Mouse (Mus musculus) cerebellum, adult 9-10 months (tissue): Measurements from ENCODE around the gene Eif6.
"Not testable (repeated sequence)": the region's sequence is repeated elsewhere in the genome, so short reads cannot be mapped to it uniquely, and the experiment has no call there.

Experiments used
- DNase-seq: peaks from one replicate; pipeline ENCODE4 v3.0.0; 2022

Eif6 gene

GRCm38 (mm10) chr2:155826630-155827424 is at the start of gene Eif6:
TSS of gene Eif6 (minus strand) at chr2:155826925.
- DNase-seq: peak; percentile 88

DNA sequence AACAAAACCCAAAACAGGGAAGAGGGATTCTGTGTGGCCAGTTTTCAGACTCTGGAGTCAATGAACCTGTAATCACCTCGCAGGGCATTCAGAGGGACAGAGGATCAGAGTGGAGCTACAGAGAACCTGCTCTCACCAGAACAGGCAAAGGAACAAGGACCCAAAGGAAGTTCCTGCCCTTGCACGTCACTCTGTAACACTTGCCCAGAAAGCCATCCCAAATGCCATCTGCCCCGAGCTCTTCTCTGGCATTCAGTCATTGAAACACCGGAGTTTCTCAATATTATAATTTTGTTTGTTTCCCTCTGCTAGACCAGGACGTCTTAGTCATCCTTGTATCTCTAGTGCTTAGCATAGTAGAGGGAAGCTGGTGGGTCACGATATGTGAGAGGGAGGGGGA is 46.9 kb upstream of the Eif6 start:
- DNase-seq: peak; percentile 39

GRCm38 (mm10) chr2:155872930-155873507 is 46.3 kb upstream of the Eif6 start:
- DNase-seq: peak; percentile 16

DNA sequence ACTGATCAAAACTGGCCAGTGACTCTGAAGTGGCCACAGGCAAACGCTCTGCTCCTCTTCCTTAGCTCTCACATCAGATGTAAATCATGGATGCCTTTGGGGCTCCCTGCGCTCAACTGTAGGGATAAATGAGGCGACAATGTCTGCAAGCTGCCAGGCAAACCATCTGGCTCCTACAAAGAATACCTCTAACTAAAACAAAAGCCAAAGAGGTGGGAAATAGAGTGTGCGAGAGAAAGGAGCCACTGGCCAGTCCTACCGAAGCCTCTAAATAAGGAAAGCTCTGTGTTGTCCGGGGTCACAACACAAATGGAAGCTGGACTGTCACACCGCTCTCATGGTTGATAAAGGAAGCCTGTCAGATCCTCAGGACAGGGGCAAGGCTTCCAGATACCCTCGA is 45.8 kb upstream of the Eif6 start:
- peak; percentile 56 for DNase-seq

- DNase-seq: no peak
Observed at GRCm38 (mm10) chr2:155869772-155870171, 43.0 kb upstream of the Eif6 start.

DNA sequence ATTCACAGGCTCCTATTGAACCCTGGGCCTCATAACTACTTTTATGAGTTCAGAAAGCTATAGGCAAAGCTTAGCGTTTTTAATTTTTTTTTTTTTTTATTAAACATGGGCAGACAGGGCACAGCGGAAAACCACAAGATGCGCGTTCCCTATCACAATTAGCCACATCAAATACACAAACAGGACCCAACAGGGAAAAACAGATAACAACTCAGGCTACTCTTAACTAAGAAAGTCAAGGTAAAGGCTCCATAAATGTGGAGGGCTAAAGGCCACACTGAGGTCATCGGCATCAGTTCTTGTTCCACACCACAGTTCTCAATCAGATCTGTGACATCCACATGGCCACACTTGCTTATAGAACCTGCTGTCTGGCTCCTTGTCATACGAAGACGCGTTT is 41.6 kb upstream of the Eif6 start:
- no peak for DNase-seq

- no peak for DNase-seq
Observed at GRCm38 (mm10) chr2:155863301-155863867, 36.7 kb upstream of the Eif6 start.

GRCm38 (mm10) chr2:155862573-155863300 is 36.0 kb upstream of the Eif6 start:
- DNase-seq: no peak

- no peak for DNase-seq
Observed at GRCm38 (mm10) chr2:155861581-155861980, 34.9 kb upstream of the Eif6 start.

GRCm38 (mm10) chr2:155860102-155860501 is 33.4 kb upstream of the Eif6 start:
- no peak for DNase-seq

GRCm38 (mm10) chr2:155852536-155852935 is 25.8 kb upstream of the Eif6 start:
- no peak for DNase-seq

GRCm38 (mm10) chr2:155850120-155850519 is 23.4 kb upstream of the Eif6 start:
- no peak for DNase-seq

DNA sequence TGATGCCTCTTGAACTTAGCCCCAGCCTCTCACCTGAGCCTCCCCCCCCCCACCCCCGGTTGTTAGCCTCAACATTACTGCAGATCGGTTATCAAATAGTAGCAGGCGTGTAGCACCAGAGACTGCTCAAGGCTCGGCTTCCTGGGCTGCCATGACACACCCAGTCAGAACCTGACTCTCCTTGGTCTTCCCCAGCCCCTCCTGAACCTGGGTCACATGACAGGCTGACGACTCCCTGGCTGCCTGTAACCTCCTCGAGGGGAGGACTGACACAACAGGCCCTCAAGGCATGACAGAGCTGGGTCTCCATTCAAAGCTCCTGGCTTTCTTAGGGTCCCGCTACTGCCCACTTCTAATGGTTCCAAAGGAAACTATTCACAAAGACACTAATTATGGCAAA is 22.7 kb upstream of the Eif6 start:
- no peak for DNase-seq

DNA sequence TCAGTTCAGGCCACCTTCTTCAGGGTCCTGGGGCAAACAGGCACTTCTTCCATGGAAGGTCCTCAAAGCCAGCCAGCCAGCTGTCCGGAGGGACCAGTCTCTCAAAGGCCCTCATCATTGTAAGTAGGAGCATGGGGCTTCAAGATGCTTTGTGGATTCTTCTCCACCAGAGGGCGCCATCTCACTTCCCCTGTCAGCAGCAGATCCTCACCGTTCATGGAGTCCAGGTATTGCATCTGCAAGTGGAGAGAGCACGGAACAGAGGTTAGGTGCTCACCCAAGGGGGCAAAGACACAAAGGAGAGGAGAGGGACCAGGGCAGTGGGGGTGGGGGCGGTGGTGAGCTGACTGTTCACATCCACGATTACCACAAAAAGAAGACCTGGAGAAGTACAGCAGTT is 21.6 kb upstream of the Eif6 start:
- peak; percentile 86 for DNase-seq

DNA sequence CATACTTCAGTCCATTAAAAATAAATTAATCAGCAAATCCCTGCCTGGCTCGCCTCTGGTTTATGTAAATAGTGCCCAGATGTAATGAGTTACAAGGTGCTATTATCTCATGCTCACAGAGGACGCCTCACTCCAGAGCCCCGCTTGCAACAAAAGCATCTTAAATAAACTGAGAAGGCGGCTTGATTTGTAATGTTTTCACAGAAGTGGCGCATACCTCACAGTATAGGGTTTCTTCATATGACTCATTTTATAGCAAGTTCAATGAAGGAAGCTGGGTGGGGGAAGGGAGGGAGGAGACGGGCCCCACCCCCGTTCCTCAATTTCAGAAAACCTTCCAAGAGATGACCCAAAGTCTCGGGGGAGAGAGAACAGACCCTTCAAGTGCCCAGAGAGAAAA is 20.2 kb upstream of the Eif6 start:
- no peak for DNase-seq

DNA sequence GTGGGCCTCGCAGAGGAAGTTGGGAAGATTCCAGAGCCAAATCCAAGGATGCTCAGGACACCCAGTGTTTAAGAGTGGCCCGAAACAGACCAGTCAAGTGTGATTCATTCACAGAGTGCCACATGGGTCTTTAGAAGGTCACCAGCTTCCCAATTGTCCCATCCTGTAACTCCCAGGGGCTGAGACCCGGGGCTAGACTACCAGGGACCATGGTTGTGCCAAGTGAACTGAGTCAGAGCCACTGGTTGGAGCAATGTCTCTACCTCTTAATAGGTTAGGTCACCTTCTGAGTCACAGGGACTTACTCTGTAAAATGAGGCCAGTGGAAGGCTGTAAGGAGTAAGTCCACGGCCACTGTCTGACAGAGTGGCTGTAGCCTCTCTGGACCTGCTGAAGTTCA is 12.2 kb upstream of the Eif6 start:
- no peak for DNase-seq

- no peak for DNase-seq
Observed at GRCm38 (mm10) chr2:155837961-155838360, 11.2 kb upstream of the Eif6 start.

DNA sequence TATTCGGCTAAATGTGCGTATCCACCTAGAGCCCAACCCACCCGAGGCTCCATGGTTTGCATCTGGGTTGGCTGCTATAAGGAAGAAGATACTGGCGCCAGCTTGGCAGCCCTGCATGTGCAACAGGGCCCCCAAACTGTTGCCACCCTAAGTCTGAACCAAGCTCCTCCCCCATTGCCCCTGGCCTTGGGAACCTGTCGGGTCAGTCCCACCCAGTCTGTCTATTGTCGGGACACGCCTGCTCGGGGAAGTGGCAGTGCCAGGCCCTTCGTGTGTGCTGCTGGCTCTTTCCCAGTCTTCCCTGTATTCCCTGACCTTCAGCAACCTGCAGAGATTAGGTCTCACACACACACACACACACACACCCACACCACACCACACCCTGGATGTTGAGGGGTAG is 8.0 kb upstream of the Eif6 start, which contains the start of gene Fam83c:
Gene Fam83c (minus strand): TSS at position 123 of the 400 bp plus-strand sequence.
- DNase-seq: no peak

DNA sequence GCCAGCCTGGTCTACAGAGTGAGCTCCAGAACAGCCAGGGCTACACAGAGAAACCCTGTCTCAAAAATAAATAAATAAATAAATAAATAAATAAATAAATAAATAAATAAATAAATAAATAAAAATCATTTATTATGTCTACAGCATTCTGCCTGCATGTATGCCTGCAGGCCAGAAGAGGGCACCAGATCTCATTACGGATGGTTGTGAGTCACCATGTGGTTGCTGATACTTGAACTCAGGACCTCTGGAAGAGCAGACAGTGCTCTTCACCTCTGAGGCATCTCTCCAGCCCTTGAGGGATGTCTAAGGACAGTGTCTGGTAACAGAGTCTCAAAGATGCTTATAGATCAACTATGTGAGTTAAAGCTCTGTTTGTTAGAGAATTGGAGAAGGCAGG is 5.4 kb upstream of the Eif6 start:
- DNase-seq: not testable (repeated sequence)

- DNase-seq: peak; percentile 23
Observed at GRCm38 (mm10) chr2:155831302-155831701, 4.6 kb upstream of the Eif6 start.

GRCm38 (mm10) chr2:155830841-155831240 is 4.1 kb upstream of the Eif6 start:
- no peak for DNase-seq

DNA sequence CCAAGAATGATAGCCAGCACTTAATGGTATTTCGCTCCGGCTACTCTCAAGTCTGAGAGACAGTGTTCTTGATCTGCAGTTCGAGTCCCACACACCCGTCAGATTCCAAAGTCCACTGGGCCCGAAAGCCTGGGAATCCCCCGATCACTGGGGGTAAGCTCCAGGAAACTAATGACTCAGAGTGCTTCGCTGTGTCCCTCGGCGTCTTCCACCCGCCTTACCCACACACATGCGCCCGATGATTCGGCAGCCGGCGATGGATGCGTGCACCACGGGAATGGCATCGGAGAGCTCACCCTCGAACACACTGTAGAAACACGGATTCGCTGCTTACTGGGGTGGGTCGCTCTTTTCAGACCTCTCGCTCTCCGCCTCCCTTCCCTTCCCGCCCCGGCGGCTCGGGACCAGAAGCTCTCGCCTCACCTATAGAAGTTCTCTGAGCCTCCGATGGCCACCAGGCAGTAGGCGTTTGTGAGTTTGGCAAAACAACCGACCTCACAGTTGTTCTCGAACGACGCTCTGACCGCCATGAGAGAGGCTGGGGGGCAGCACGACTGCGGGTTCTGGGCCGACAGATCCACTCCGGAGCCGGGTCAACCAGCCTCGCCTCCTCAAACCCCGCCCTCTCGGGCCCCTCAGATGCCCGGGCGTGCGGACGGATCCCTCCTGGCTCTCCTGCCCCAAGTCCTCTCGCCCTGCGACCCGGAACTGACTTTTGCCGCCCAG is 658 bp downstream of the Eif6 start:
- DNase-seq: peak; percentile 29

DNA sequence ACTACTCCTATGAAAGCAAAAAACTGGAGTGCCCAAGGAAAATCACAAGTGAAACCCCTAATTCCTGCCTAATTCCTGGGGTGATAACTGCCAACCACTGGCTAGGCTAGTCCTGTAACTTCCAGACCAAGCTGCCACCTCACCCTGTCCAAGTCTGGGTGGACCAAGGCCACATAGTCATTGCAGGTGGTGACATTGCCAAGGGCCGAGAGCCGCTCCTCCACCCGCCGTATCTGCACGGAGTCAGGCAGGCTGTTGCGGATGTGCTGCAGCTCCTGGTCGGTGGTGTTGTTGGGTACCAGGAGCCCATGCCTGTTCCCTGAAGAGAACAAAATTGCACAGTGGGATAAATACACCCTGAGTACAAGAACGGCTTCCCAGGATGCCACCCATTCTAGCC is 3.0 kb downstream of the Eif6 start:
- DNase-seq: peak; percentile 29
